Mouse (Mus musculus) megakaryocyte, adult 5-6 weeks (primary cell): Measurements from ENCODE around the gene Decr2. TPM values are rescaled to one million over a fixed set of nuclear protein-coding genes. Genes with fewer than 3 reads are reported as not detected.

ENCODE experiments used
- ATAC-seq: 2 replicates; pipeline ENCODE4 v1.8.0; 2016; ENCODE audit warnings: mild to moderate bottlenecking, inconsistent platforms; ENCODE audit not compliant: poor library complexity, severe bottlenecking
- total RNA-seq, 2 experiments: library from RNA; stranded (forward) in 1 of 2; stranded (reverse) in 1 of 2; fragments of 153-499, 151-499 nt in 1 of 2; fragments of 221-1000, 200-1000 nt in 1 of 2; gene quantifications; 2 replicates each; pipeline versions ENCODE4 v1.2.3 to v1.2.4; 2015 to 2017

Gene Decr2
- total RNA-seq, 2 experiments from 2014 or later = 4.8 to 11.9 TPM

DNA sequence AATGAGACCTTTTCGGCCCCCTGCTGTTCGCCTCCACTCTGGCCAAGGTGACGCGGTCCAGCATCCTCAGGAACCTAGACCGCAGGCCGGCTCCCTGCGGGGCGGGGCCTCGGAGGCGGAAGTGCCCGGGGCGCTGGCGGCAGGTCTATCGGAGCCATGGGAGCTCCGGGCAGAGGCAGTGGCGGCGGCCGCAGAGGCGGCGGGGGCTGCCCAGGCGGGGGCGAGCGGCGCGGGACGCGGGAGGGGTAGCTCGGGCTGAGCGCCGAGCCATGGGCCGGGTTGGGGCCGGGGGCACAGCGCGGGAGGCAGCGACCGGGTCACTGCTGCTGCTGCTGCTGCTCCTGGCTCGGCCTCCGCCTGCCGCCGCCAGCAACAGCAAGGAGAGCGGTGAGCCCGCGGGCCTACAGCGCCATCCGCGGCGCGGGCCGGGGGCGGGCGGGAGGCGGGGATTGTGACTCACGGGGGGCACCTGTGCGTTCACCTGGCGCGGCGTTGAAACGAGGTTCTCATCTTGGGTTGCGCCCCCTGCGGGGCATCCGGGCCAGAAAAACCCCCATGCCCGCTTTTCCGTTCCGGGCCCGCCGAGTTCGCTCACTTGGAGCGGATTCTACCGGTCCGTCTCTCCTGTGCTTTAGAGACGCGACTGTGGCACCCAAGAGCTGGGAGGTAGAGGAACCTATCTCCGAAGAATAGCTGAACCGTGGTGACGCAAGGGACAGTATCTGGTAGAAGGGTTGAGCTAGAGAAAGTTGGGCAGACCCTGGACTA lies 23.2 kb upstream of the Decr2 start, which contains the start of gene Tmem8:
Tmem8 (plus strand) TSS at position 119 of the 768 bp plus-strand sequence.
- peak; percentile 94 for ATAC-seq

DNA sequence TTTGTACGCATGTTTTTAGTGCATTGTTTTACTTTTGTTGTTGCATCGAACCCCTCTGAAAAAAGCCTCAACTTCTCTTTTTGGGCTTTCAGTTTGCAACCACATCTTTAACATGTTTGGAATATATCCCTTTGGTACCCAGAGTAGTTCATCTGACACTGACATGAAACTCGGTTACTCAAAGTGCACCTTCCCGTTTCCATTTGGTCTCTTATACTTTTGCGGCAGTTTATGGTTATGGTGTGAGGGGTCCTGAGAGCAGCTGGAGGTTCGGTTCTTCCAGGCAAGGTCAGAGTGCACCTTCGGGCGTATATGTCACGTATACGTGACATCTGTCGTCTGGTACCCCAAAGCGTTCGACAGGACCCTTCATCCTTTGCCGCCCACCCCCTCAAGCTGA lies 22.6 kb upstream of the Decr2 start:
- ATAC-seq = 0 out of 2 replicates have a peak, but pooled peaks have one; percentile 11

DNA sequence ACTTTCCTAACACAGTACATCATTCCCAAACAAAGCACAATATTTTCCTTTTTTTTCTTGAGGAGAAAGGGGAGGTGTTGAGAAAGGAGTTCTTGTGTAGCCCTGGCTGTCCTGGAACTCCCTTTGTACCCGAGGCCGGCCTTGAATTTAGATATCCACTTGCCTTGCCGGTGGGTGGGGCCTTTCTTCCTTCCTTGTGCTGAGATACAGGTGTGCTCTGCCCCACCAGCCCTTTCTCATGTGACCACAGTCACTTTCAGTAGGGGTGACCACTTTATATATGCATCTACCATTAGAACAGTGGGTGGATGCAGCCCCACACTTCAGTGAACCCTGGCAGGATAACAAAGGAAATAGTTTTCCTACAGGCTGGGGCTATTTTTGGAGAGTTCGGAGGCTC lies 21.6 kb upstream of the Decr2 start:
- no peak for ATAC-seq

DNA sequence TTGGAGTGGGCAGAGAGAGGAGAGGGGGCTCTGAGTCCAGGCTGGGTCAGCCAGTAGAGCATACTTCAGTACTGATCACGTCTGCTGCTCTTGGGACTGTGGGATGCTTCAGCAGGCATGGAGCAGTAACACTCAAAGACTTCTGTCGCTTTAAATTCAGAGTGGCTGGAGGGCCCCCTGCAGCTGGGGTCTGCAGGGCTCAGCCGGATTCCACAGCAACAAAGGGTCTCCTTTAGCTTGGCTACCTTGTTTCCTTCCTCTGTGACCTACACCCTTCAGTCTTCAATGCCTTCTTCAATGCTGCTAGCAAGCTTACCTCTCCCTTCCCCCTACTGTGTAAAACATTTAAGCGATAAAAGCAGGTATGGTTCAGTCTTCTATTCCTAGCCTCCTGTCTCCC lies 20.9 kb upstream of the Decr2 start:
- no peak for ATAC-seq

DNA sequence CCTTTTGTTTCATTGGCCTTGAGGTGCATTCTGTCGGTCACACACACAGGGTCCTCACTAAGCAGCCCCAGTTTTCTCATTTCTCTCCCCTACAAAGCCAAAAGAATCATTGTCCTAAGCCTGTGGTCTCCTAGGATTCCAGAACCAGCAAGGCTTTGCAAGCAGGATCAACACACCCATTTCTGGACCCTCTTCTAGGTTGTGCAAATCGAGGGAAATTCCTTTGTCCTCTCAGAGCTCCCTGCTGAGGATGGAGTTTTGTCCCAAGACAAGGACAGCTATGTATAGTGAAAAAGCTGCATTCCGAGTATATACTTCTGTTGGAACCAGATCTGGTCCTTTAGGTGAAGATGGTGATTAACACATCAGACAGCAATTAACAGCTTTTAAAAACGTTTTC lies 20.0 kb upstream of the Decr2 start:
- ATAC-seq = no peak

DNA sequence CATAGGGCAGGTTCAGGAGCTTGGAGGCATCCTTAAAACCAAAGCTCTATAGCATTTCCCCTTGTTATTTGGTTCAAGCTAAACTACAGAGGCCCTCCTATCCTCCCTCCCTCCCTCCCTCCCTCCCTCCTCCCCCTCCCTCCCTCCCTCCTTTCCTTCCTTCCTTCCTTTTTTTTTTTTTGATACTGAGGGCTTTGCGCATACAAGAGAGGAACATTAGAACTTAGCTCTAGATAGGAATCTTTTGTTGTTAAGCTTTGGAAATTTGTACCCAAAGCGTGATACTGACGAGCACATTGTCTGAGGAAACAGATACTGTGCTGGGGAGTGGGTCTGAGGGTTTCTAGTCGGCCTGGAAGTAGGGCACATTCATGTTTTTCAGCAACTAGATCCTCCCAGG lies 15.5 kb upstream of the Decr2 start:
- no peak for ATAC-seq

DNA sequence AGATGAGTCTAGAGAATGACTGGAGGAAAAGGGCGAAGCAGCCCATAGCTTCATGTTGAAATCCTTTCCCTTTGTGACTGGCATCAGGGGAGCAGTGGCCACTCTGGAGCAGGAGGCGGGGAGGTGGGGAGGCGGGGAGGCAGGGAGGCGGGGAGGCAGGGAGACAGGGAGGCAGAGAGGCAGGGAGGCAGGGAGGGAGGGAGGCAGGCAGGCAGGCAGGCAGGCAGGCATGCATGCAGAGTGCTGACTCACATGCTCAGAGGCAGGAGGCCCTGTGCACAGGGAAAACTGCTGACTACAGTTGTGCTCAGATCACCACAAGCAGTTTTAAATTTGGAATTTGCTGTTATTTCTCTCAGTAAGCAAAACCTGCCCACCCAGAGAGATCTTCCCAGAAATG lies 11.3 kb upstream of the Decr2 start:
- no peak for ATAC-seq

DNA sequence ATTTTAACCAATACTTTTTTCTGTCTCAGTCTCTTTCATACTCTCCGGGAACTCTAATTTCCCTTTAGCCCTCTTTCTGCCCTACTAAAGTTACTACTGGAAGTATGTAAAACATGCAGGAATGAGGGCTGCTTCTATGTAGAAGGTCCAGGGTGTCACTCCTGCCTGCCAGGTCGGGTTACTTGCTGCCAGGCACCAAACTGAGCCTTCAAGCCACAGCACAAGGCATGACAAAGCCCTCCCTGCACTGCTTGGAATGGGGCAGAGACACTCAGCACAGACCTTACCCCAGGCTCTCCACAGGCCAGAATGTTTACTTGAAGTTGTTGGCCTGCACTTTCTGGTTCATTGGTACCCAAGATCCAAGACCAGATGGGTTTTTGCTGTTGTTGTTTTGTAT lies 10.0 kb upstream of the Decr2 start:
- no peak for ATAC-seq

DNA sequence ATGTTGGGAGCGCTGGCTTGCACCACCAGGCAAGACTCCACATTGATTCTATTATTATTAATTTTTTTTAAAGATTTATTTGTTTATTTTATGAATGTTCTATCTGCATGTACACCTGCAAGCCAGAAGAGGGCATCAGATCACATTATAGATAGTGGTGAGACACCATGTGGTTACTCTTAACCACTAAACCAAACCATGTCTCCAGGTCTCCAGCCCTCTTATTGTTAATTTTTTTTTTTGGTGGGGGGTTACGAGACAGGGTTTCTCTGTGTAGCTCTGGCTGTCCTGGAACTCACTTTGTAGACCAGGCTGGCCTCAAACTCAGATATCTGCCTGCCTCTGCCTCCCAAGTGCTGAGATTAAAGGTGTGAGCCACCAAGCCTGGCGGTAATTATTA lies 9.2 kb upstream of the Decr2 start:
- ATAC-seq = peak; percentile 38; the same call in 1 of the 2 replicates

DNA sequence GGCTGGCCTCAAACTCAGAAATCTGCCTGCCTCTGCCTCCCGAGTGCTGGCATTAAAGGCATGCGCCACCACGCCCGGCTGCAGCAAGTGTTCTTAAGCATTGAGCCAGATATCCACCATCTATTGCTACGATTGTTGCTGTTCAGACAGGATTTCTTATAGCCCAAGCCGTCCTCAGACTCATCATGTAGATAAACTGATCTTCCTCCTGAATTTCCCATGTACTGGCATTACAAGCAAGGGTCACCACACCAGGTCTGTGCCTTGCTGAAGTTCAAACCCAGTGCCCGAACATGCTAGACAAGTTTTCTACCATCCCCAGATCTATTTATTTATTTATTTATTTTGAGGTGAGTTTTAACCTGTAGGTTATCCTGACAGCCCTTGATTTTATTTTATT lies 8.3 kb upstream of the Decr2 start:
- no peak for ATAC-seq

DNA sequence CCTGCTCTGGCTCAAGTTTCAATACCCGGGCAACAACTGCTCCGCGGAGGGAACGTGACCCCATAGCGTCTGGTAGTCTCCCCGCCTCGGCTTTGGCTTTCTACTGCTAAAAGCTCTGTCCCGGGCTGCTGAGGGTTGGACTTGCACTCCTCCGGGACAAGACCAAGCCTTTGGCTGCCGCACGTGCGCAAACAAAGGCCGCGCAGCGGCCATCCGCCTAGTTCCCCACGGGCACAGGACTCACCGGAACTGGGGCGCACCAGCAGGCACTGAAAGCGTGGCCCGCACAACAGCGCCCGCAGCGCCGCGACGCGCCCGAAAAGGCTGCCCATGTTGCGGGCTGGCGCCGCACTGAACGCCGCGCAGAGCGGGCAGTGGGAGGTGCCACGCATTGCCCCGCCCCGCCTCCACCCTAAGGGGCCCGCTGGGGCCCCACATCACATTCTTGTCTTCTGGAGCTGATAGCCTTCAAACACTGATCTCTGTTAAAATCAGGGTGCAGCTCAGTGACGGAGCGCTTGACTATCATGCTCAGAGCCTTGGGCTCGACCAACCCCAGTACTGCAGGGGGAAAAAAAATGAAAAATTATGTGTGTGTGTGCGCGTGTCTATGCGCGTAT lies 5.1 kb upstream of the Decr2 start, which contains the start of gene Nme4:
Nme4 (minus strand) TSS at position 482 of the 620 bp plus-strand sequence.
- ATAC-seq = peak; percentile 66

DNA sequence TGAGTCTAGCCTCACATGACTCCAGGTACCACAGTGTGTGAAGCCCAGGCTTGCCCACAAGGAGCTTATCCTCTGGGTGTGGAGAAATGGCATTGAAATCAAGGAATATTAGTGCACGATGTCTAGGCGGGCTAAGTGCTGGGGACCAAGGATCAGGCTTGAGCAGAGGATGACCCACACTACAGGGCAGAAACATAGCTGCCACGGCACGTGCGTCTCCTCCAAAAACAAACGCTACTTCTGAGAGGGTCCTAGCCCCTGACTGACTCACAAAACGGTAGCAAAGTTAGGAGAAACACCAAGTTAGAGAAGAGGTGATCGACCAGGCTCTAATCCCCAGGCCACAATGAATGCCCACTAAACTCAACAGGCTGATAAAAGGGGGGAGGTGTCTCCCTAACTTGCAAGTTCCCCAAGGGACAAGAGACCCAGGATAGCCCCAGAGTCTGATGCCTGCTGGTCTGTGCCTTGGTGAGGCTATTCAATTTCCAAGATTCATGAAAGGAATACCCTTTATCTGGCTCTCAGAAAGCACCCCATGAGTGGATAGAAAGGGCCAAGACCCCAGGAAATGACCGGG lies 4.5 kb upstream of the Decr2 start:
- ATAC-seq = no peak

DNA sequence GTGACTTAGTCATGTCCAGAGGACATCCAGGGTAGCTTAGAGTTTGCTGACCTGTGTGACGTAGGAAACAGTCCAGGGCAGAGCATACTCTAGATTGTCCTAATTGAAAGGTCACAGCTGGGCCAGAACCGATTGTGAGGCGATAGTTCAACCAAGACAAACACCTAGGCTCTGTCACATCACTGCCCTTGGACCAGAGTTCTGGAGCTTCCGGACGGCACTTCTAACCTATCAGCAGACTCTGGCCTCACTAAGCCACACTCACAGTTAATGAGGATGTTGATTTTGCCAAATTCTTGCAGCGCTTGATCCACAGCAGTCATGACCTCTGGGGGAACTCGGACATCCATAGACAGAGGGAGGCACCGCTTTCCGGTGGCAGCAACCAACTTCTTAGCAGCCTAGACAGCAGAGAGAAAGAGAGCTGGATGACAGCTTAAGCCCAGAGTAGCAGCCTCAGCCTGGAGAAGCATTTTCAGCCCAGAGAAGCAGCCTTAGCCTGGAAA lies 3.0 kb downstream of the Decr2 start:
- ATAC-seq = no peak

DNA sequence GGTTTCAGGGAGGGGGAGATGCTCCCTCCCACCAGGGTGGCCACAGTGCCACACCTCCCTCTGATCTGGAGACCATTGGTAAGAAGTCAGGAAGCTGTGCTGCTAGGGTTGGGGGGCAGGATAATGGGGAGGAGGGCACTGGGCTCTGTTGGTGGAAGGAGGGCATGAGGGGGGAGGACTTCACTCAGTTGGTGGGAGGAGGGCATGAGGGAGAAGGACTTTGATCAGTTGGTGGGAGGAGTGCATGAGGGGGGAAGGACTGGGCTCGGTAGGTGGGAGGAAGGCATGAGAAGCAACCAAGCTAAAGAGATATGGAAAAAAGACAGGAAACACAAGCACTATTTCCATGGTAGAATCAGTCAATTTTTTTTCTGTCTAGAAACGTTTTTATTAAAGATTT lies 9.3 kb downstream of the Decr2 start:
- no peak for ATAC-seq

DNA sequence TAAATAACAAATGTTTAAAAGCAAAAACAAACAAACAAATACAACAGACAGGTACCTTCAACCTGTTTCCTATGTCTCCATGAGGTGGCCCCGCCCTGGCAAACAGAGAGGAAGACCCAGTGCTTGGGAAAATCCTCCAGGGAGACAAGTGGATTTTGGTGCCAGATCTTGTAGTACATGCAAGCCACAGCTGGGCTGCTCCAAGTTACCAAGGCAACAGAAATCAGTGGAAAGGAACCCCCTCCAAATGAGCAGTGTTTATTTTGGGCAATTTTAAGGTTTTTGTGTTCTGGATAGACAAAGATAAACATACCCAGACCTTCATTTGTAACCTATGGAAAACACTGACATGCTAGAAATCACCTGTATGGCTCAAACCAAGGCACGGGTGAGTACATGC lies 11.3 kb downstream of the Decr2 start:
- no peak for ATAC-seq

DNA sequence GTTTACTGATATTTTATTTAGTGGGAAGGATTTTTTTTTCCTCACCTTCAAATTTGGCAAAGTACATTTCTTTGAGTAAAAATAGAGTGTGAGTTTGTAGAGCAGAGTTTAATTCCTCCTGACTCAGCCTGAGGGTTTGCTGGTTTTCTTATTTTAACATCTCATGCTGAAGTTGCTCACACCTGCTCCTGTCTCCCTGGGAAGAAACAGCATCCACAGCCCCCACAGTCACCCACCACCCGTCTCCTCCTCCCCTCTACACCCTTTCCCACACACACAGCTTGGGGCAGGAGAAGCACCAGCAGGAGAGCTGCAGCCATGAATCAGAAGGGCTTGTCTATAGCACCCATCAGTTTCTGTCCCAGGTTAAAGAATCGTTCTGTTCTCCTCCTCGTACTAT lies 14.9 kb downstream of the Decr2 start:
- no peak for ATAC-seq

DNA sequence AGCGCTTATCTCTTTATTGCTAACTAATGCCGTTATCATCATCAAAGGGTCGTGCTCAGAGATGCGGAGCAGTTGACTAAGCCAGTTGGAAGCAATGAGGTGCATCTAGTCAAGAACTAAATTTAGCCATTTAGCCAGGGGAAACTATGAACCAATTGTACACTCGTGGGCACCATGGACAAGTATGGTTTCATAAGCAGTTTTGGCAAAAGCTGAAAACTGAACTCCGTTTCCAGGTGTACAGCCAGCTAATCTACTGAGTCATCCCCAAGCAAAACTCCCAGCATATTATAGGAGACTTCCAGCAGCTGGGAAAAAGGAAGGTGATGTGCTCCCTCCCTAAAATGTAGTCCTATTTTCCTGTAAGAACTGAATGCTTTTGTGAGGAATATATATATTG lies 20.0 kb downstream of the Decr2 start:
- ATAC-seq = no peak

DNA sequence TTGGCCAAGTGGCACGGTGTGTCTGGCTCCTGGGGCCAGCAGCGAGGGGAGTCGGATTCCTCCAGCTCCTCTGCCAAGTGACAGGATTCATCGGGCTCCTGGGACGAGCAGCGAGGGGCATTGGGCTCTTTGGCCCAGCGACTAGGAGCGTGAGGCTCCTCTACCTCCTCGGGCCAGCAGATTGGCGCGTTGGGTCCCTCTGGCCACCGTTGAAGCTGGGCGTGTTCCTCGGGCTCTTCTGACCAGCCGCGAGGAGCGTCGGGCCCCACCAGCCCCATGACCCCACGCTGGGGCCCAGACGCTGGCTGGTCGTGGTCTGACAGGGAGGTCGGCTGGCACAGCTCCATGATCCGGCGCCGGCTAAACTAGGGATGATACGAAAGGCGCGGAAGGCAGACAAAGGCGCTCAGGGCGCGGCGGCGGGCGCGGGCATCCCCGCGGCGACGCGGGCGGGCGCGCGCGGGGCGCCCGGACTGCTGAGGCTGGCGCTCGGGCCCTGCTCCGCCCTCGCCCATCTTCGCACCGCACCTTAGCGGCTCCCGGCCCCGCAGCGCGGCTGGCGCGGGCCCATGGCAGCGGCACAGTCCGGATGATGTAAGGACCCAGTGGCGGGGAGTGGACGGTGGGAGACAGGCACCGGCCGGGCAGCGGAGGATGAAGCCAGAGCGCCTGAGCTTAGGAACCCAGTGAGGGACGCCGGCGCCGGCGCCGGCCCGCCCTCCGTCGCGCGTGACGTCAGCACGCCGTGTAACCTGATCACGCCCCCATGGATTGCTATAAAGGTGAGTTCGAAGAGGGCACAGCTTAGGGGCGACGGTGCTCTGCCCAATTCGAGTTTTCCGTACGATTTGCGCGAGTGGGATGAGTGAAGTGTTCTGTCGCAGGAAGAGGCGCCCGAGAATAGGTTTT lies 21.1 kb downstream of the Decr2 start, which contains the start of gene Rab11fip3:
Rab11fip3 (minus strand) TSS at position 725 of the 909 bp plus-strand sequence.
- peak; percentile 88 for ATAC-seq

DNA sequence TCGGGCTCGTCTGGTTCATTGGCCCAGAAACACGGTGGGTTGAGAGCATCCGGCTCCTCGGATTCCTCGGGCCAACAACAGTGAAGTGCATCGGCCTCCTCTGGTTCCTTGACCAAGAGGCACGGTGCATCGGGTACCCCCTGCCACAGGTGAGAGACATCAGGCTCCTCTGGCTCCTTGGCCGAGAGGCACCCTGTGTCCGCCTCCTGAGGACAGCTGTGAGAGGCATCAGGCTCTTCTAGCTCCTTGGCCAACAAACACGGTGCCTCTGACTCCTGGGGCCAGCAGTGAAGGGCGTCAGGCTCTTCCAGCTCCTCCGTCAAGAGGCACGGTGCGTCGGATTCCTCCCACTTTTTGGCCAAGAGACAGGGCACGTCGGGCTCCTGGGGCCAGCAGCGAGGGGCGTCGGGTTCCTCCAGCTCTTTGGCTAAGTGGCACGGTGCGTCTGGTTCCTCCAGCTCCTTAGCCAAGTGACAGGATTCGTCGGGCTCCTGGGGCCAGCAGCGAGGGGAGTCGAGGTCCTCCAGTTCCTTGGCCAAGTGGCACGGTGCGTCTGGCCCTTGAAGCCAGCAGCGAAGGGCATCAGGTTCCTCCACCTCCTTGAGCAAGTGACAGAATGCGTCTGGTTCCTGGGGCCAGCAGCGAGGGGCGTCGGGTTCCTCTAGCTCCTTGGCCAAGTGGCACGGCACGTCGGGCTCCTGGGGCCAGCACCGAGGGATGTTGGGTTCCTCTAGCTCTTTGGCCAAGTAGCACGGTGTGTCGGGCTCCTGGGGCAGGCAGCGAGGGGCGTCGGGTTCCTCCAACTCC lies 21.9 kb downstream of the Decr2 start:
- ATAC-seq = 0 out of 2 replicates have a peak, but pooled peaks have one; percentile 14

DNA sequence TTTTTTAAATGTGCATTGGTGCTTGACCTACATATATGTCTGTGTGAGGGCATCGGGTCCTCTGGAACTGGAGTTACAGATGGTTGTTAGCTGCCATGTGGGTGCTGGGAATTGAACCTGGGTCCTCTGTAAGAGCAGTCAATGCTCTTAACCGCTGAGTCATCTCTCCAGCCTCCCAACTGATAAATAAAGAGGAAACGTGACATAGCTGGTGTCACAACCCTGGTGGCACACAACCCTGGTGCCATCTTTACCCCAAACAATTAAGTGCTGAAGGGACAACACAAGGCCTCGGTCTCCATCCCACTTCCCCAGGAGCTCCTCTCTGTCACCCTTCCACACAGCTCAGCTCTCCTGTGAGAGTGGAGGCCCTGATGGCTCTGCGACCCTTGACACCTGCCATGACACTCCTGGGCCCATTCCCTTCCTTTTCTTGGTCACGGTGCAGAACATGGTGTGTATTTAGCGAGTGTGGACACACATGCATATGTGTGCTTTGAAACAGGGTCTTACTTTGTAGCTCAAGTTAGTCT lies 23.6 kb downstream of the Decr2 start:
- no peak for ATAC-seq
